Mouse (Mus musculus) thymus, adult 2 months (tissue): Measurements from ENCODE around the gene Chrng.

ENCODE experiments used
- CTCF ChIP-seq: fragments of 200-500 bp; IDR thresholded peaks from 2 replicates; pipeline ENCODE4 v1.5.1; 2012; ENCODE audit warnings: mild to moderate bottlenecking, control low read depth, low read length, moderate library complexity, borderline replicate concordance; ENCODE audit not compliant: control insufficient read depth, poor library complexity, insufficient read depth; ENCODE audit errors: extremely low read depth
- POLR2A ChIP-seq: fragments of 200-500 bp; IDR thresholded peaks from 2 replicates; pipeline ENCODE4 v1.6.1; 2012; ENCODE audit warnings: mild to moderate bottlenecking, low read length, control low read depth, moderate library complexity; ENCODE audit not compliant: control insufficient read depth, poor library complexity, insufficient read depth; ENCODE audit errors: extremely low read depth

GRCm38 (mm10) chr1:87164164-87164795 is 40.2 kb upstream of the Chrng start:
- TF ChIP-seq POLR2A, result no peak
- TF ChIP-seq CTCF, result no peak
